Mouse (Mus musculus): ENCODE measurements around the gene Dmrt1. TPM values are rescaled to one million over a fixed set of nuclear protein-coding genes. Genes with fewer than 3 reads are reported as not detected.

Gene Dmrt1
- polyA plus RNA-seq, 1 experiment from 2014 or later: not detected

DNA sequence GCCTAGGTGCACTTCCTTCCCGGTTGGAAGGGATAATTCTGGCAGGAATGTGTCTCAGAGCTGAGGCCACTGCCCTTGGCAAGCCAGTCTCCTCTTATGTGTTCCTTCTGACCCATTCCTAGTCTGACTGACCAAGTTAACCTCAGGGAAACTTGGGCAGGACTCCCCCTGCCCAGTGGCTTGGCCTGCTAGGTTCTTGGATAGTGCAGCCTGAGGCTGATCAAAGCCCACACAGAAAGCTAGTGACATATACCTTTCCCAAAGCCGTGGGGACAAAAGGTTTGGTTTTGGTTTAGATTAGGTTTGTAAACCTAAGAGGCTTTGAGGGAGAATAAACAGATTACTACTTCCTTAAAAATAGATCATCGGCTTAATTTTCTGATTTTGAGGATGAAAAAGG lies 141.7 kb downstream of the Dmrt1 start:
- no peak overlapping the region for H3K27ac ChIP-seq

GRCm38 (mm10) chr19:25648701-25649100 lies 143.3 kb downstream of the Dmrt1 start:
- H3K4me2 ChIP-seq (replicated peaks): no peak overlapping the region
- ATAC-seq (ENCODE audit: low FRiP score): no peak
- 73% methylated on average over 4 of the region's 4 CpGs for WGBS

More for the DNA sequence above, 141.7 kb downstream of the Dmrt1 start:
- Histone ChIP-seq H3K27me3 (no peaks in the 10 kb centered on the region), H3K36me3 (no peaks in the 10 kb centered on the region), H3K9me3 (replicated peaks) (no peaks in the 10 kb centered on the region), H3K4me2 (replicated peaks) (no peak overlapping the region), H3K9ac (no peak overlapping the region), H3K4me1 (no peaks in the 10 kb centered on the region), H3K4me3 (no peak overlapping the region)
- no peak for ATAC-seq (ENCODE audit: low FRiP score)
- 69% methylated on average over 3 of the region's 3 CpGs for WGBS

GRCm38 (mm10) chr19:25650474-25650873 lies 145.1 kb downstream of the Dmrt1 start:
- H3K9ac ChIP-seq: no peak overlapping the region
- no peak overlapping the region for H3K4me2 ChIP-seq (replicated peaks)
- H3K27ac ChIP-seq: no peak overlapping the region
- no peaks in the 10 kb centered on the region for H3K36me3 ChIP-seq
- H3K4me1 ChIP-seq: 0 out of 2 replicates have a peak, but pooled peaks cover 9% of the 10 kb centered on the region
- H3K27me3 ChIP-seq: no peaks in the 10 kb centered on the region
- H3K4me3 ChIP-seq: no peak overlapping the region
- no peak for ATAC-seq (ENCODE audit: low FRiP score)
- 66% methylated on average over 10 of the region's 10 CpGs for WGBS
- H3K9me3 ChIP-seq (replicated peaks): no peaks in the 10 kb centered on the region

More at GRCm38 (mm10) chr19:25648701-25649100, 143.3 kb downstream of the Dmrt1 start:
- no peaks in the 10 kb centered on the region for H3K36me3 ChIP-seq
- H3K4me1 ChIP-seq: no peaks in the 10 kb centered on the region
- H3K4me3 ChIP-seq: no peak overlapping the region
- no peaks in the 10 kb centered on the region for H3K9me3 ChIP-seq (replicated peaks)
- H3K9ac ChIP-seq: no peak overlapping the region
- no peaks in the 10 kb centered on the region for H3K27me3 ChIP-seq
- H3K27ac ChIP-seq: no peak overlapping the region

DNA sequence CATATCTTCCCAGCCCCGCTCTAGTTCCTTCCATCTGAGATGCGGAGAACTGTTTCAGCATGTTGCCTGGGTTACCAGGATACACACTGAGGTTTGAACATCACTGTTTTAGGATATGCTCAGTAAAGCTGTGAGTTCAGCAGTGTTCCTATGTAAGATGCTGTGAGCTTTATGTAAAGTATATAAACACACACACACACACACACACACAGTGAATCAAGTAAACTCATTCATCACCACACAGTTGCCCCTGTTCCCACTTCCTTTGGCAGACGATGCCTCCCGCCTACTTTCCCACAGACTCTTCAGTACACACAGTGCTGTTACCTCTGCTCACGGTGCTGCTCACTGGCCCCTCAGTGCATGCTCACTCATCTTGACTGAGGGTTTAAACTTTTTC lies 147.1 kb downstream of the Dmrt1 start:
- H3K36me3 ChIP-seq: no peaks in the 10 kb centered on the region
- H3K9ac ChIP-seq: no peak overlapping the region
- no peaks in the 10 kb centered on the region for H3K27me3 ChIP-seq
- H3K9me3 ChIP-seq (replicated peaks): no peaks in the 10 kb centered on the region
- H3K4me2 ChIP-seq (replicated peaks): no peak overlapping the region
- 0 out of 2 replicates have a peak, but pooled peaks cover 9% of the 10 kb centered on the region for H3K4me1 ChIP-seq
- no peak overlapping the region for H3K4me3 ChIP-seq
- WGBS: 74% methylated on average over 5 of the region's 5 CpGs
- ATAC-seq (ENCODE audit: low FRiP score): no peak
- H3K27ac ChIP-seq: no peak overlapping the region

Other genes with a start within 250 kb of the Dmrt1 start
- gene Dmrt3, start 104.7 kb downstream of the Dmrt1 start, polyA plus RNA-seq (2016; fragmentation: Nextera tagmentation; extraction: Ambion mirVana): 0.67 and 1.2 TPM in 2 replicates
- 6.1 and 8.8 TPM in 2 replicates for gene Dmrt2, start 166.8 kb downstream of the Dmrt1 start, polyA plus RNA-seq (2016; fragmentation: Nextera tagmentation; extraction: Ambion mirVana)